Mouse (Mus musculus): ENCODE measurements at regions not wholly inside any gene's neighbourhood (a gene's known extent, or its start where the extent isn't known, plus 50 kb on each side); places are given as distances from the start of the nearest gene placed in this dataset.

- in situ Hi-C loops (cut with MboI; ENCODE audit: low sequenced_read_pairs in 2 of 2, unreplicated experiment in 2 of 2) = no loop called here
- no peak for DNase-seq (ENCODE audit: low read depth, low spot score)
- Histone ChIP-seq H3K36me3 (ENCODE audit: control insufficient read depth, insufficient read depth, low read length, poor library complexity, severe bottlenecking) (no peaks in the 10 kb centered on the region), H3K9ac (ENCODE audit: insufficient read depth, low read depth, low read length, poor library complexity, severe bottlenecking) (no peak overlapping the region), H3K4me3 (ENCODE audit: insufficient read depth in 1 of 2, low read depth in 1 of 2, low read length in 2 of 2, poor library complexity in 1 of 2, severe bottlenecking in 1 of 2) (no peak overlapping the region), H3K4me1 (ENCODE audit: control insufficient read depth in 2 of 2, insufficient read depth in 2 of 2, low read length in 2 of 2, poor library complexity in 1 of 2) (no peaks in the 10 kb centered on the region), H3K27ac (ENCODE audit: insufficient read depth, low read depth, low read length, poor library complexity, severe bottlenecking) (no peak overlapping the region), H3K9me3 (ENCODE audit: control insufficient read depth, insufficient read depth, low read depth, low read length) (no peaks in the 10 kb centered on the region)
- no peak for TF ChIP-seq CHD2 (IDR thresholded peaks at IDR 0.05; ENCODE audit: low read depth, low read length)
- TF ChIP-seq ZC3H11A (IDR thresholded peaks at IDR 0.05; ENCODE audit: borderline replicate concordance, low read depth, low read length) = no peak
- TF ChIP-seq ZNF384 (IDR thresholded peaks at IDR 0.05; ENCODE audit: low read depth, low read length) = no peak
- TF ChIP-seq MAFK (IDR thresholded peaks at IDR 0.05; ENCODE audit: insufficient read depth, low read depth, low read length) = no peak
- no peak for TF ChIP-seq HCFC1 (IDR thresholded peaks at IDR 0.05; ENCODE audit: borderline replicate concordance, insufficient read depth, low read length)
These were observed 156.6 kb upstream of the St6gal2 start for GRCm38 (mm10) chr17:55288589-55288988.

DNA sequence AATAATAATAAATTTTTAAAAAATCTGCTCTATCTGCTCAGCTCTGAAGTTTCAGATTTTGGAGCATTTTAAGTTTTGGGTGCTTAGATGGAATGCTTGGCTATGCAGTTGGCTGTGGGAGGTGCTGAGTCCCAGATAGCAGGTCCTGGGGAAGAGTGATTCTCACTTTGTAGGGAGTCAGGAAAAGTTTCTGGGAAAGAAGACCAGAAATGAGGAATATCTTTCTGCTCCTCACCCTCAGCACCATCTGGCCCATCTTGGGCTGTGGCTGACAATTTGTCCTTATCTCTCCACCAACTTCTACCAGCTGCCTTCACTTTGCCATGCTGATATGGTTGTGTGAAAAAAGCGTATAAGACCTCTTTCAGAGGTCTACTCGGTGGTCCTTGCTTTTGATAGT is 152.5 kb upstream of the St6gal2 start:
- Histone ChIP-seq H3K36me3 (ENCODE audit: control insufficient read depth, insufficient read depth, low read length, poor library complexity, severe bottlenecking) (no peaks in the 10 kb centered on the region), H3K9ac (ENCODE audit: insufficient read depth, low read depth, low read length, poor library complexity, severe bottlenecking) (no peak overlapping the region), H3K9me3 (ENCODE audit: control insufficient read depth, insufficient read depth, low read depth, low read length) (no peaks in the 10 kb centered on the region), H3K4me3 (ENCODE audit: insufficient read depth in 1 of 2, low read depth in 1 of 2, low read length in 2 of 2, poor library complexity in 1 of 2, severe bottlenecking in 1 of 2) (no peak overlapping the region), H3K4me1 (ENCODE audit: control insufficient read depth in 2 of 2, insufficient read depth in 2 of 2, low read length in 2 of 2, poor library complexity in 1 of 2) (no peaks in the 10 kb centered on the region), H3K27ac (ENCODE audit: insufficient read depth, low read depth, low read length, poor library complexity, severe bottlenecking) (no peak overlapping the region)
- no peak for DNase-seq (ENCODE audit: low read depth, low spot score)
- TF ChIP-seq ZNF384 (IDR thresholded peaks at IDR 0.05; ENCODE audit: low read depth, low read length) (no peak), CHD2 (IDR thresholded peaks at IDR 0.05; ENCODE audit: low read depth, low read length) (no peak), HCFC1 (IDR thresholded peaks at IDR 0.05; ENCODE audit: borderline replicate concordance, insufficient read depth, low read length) (no peak), ZC3H11A (IDR thresholded peaks at IDR 0.05; ENCODE audit: borderline replicate concordance, low read depth, low read length) (no peak), MAFK (IDR thresholded peaks at IDR 0.05; ENCODE audit: insufficient read depth, low read depth, low read length) (no peak)
- in situ Hi-C loops (cut with MboI; ENCODE audit: low sequenced_read_pairs in 2 of 2, unreplicated experiment in 2 of 2) = no loop called here

- no peaks in the 10 kb centered on the region for H3K9me3 ChIP-seq (ENCODE audit: control insufficient read depth, insufficient read depth, low read depth, low read length)
- H3K27ac ChIP-seq (ENCODE audit: insufficient read depth, low read depth, low read length, poor library complexity, severe bottlenecking) = no peak overlapping the region
- no peak overlapping the region for H3K9ac ChIP-seq (ENCODE audit: insufficient read depth, low read depth, low read length, poor library complexity, severe bottlenecking)
- no peak for DNase-seq (ENCODE audit: low read depth, low spot score)
- no peak for TF ChIP-seq MAFK (IDR thresholded peaks at IDR 0.05; ENCODE audit: insufficient read depth, low read depth, low read length)
- no peak for TF ChIP-seq HCFC1 (IDR thresholded peaks at IDR 0.05; ENCODE audit: borderline replicate concordance, insufficient read depth, low read length)
- no peak for TF ChIP-seq ZNF384 (IDR thresholded peaks at IDR 0.05; ENCODE audit: low read depth, low read length)
- TF ChIP-seq ZC3H11A (IDR thresholded peaks at IDR 0.05; ENCODE audit: borderline replicate concordance, low read depth, low read length) = no peak
- no peak for TF ChIP-seq CHD2 (IDR thresholded peaks at IDR 0.05; ENCODE audit: low read depth, low read length)
- no peaks in the 10 kb centered on the region for H3K4me1 ChIP-seq (ENCODE audit: control insufficient read depth in 2 of 2, insufficient read depth in 2 of 2, low read length in 2 of 2, poor library complexity in 1 of 2)
- no peak overlapping the region for H3K4me3 ChIP-seq (ENCODE audit: insufficient read depth in 1 of 2, low read depth in 1 of 2, low read length in 2 of 2, poor library complexity in 1 of 2, severe bottlenecking in 1 of 2)
- in situ Hi-C loops (cut with MboI; ENCODE audit: low sequenced_read_pairs in 2 of 2, unreplicated experiment in 2 of 2) = no loop called here
- H3K36me3 ChIP-seq (ENCODE audit: control insufficient read depth, insufficient read depth, low read length, poor library complexity, severe bottlenecking) = no peaks in the 10 kb centered on the region
These were observed 148.5 kb upstream of the St6gal2 start for GRCm38 (mm10) chr17:55296701-55297100.

GRCm38 (mm10) chr17:55298852-55299251 is 146.3 kb upstream of the St6gal2 start:
- H3K27ac ChIP-seq (ENCODE audit: insufficient read depth, low read depth, low read length, poor library complexity, severe bottlenecking) = no peak overlapping the region
- in situ Hi-C loops (cut with MboI; ENCODE audit: low sequenced_read_pairs in 2 of 2, unreplicated experiment in 2 of 2) = no loop called here
- no peak for DNase-seq (ENCODE audit: low read depth, low spot score)
- H3K4me3 ChIP-seq (ENCODE audit: insufficient read depth in 1 of 2, low read depth in 1 of 2, low read length in 2 of 2, poor library complexity in 1 of 2, severe bottlenecking in 1 of 2) = no peak overlapping the region
- no peak overlapping the region for H3K9ac ChIP-seq (ENCODE audit: insufficient read depth, low read depth, low read length, poor library complexity, severe bottlenecking)
- H3K36me3 ChIP-seq (ENCODE audit: control insufficient read depth, insufficient read depth, low read length, poor library complexity, severe bottlenecking) = no peaks in the 10 kb centered on the region
- H3K9me3 ChIP-seq (ENCODE audit: control insufficient read depth, insufficient read depth, low read depth, low read length) = no peaks in the 10 kb centered on the region
- TF ChIP-seq ZNF384 (IDR thresholded peaks at IDR 0.05; ENCODE audit: low read depth, low read length) = no peak
- TF ChIP-seq MAFK (IDR thresholded peaks at IDR 0.05; ENCODE audit: insufficient read depth, low read depth, low read length) = no peak
- TF ChIP-seq ZC3H11A (IDR thresholded peaks at IDR 0.05; ENCODE audit: borderline replicate concordance, low read depth, low read length) = no peak
- TF ChIP-seq HCFC1 (IDR thresholded peaks at IDR 0.05; ENCODE audit: borderline replicate concordance, insufficient read depth, low read length) = no peak
- no peak for TF ChIP-seq CHD2 (IDR thresholded peaks at IDR 0.05; ENCODE audit: low read depth, low read length)
- no peaks in the 10 kb centered on the region for H3K4me1 ChIP-seq (ENCODE audit: control insufficient read depth in 2 of 2, insufficient read depth in 2 of 2, low read length in 2 of 2, poor library complexity in 1 of 2)

GRCm38 (mm10) chr17:55320959-55321358 is 124.2 kb upstream of the St6gal2 start:
- H3K9ac ChIP-seq (ENCODE audit: insufficient read depth, low read depth, low read length, poor library complexity, severe bottlenecking) = no peak overlapping the region
- no peak overlapping the region for H3K4me3 ChIP-seq (ENCODE audit: insufficient read depth in 1 of 2, low read depth in 1 of 2, low read length in 2 of 2, poor library complexity in 1 of 2, severe bottlenecking in 1 of 2)
- H3K36me3 ChIP-seq (ENCODE audit: control insufficient read depth, insufficient read depth, low read length, poor library complexity, severe bottlenecking) = no peaks in the 10 kb centered on the region
- no peak for DNase-seq (ENCODE audit: low read depth, low spot score)
- no peaks in the 10 kb centered on the region for H3K4me1 ChIP-seq (ENCODE audit: control insufficient read depth in 2 of 2, insufficient read depth in 2 of 2, low read length in 2 of 2, poor library complexity in 1 of 2)
- TF ChIP-seq CHD2 (IDR thresholded peaks at IDR 0.05; ENCODE audit: low read depth, low read length) (no peak), HCFC1 (IDR thresholded peaks at IDR 0.05; ENCODE audit: borderline replicate concordance, insufficient read depth, low read length) (no peak), ZNF384 (IDR thresholded peaks at IDR 0.05; ENCODE audit: low read depth, low read length) (no peak), ZC3H11A (IDR thresholded peaks at IDR 0.05; ENCODE audit: borderline replicate concordance, low read depth, low read length) (no peak), MAFK (IDR thresholded peaks at IDR 0.05; ENCODE audit: insufficient read depth, low read depth, low read length) (no peak)
- in situ Hi-C loops (cut with MboI; ENCODE audit: low sequenced_read_pairs in 2 of 2, unreplicated experiment in 2 of 2) = no loop called here
- no peaks in the 10 kb centered on the region for H3K9me3 ChIP-seq (ENCODE audit: control insufficient read depth, insufficient read depth, low read depth, low read length)
- no peak overlapping the region for H3K27ac ChIP-seq (ENCODE audit: insufficient read depth, low read depth, low read length, poor library complexity, severe bottlenecking)

Data from ES-E14 (cell line).